Mouse (Mus musculus): ENCODE measurements at regions not wholly inside any gene's neighbourhood (a gene's known extent, or its start where the extent isn't known, plus 50 kb on each side); places are given as distances from the start of the nearest gene placed in this dataset.
"Not testable (repeated sequence)": the region's sequence is repeated elsewhere in the genome, so short reads cannot be mapped to it uniquely, and the experiment has no call there.

GRCm38 (mm10) chr19:27694478-27694877, 264.9 kb upstream of the Pum3 start:
- no peak for DNase-seq

DNA sequence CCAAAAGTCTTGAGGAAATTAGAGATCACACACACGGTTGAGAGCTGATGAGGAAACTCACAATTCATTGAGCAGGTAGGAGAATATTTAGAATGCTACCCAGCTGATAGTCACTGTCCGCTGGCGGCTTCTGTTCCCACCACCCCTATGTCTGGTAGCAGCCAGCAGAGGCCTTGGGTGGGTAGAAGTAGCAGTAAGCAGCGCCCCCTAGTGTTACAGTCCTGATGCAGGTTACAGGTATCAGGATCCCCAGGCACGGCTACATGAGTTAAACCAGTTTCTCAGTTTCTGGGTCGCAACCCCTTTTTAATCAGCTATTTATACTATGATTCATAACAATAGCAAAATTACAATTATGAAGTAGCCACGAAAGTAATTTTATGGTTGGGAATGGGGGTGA, 264.1 kb upstream of the Pum3 start:
- no peak for DNase-seq

- no peak for DNase-seq
Measured at GRCm38 (mm10) chr19:27692944-27693343, 263.3 kb upstream of the Pum3 start.

GRCm38 (mm10) chr19:27683426-27683825, 253.8 kb upstream of the Pum3 start:
- DNase-seq, result no peak

GRCm38 (mm10) chr19:27679427-27679826, 249.8 kb upstream of the Pum3 start:
- no peak for DNase-seq

DNA sequence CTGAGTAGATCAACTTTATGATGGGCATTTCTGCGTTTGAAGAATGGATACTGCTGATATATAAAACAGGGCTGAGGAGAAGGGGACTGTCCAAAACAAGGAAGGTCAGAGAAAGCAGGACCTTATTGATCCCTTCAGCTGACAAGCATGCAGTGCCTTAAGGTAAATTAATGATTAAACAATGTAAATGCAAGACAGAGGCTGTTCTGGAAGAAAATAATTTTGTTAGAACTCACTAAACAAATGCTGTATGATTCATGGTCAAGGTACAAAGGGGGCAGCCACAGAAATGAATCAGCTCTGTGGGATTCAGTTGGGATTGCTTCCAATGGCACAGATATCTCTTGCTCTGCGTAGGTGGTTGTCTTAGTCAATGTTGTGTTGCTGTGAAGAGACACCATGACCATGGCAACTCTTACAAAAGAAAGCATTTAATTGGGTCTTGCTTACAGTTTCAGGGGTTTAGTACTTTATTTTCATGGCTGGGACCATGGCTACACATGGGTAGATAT, 243.1 kb upstream of the Pum3 start:
- DNase-seq, result no peak

DNA sequence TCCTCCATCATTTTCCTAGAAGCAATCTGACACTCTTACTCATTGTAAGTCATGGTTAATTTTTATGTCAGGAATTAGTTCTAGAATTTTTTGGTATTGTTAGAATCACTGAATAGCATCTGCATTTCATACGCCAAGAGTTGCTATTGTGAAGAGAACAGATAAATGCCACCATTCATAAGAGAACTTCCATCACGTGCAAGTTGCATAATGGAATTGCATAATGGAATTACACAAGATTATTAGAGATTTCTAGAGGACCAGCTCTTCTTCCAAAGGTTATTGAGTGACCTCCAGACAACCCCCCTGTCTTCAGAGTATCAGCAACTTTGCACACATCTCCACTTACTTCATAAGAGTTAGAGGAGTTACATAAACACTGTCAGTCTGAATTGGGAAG, 233.7 kb upstream of the Pum3 start:
- no peak for DNase-seq

GRCm38 (mm10) chr19:27641001-27641400, 211.4 kb upstream of the Pum3 start:
- DNase-seq, result no peak

- DNase-seq, result no peak
Measured at GRCm38 (mm10) chr19:27633105-27633504, 203.5 kb upstream of the Pum3 start.

DNA sequence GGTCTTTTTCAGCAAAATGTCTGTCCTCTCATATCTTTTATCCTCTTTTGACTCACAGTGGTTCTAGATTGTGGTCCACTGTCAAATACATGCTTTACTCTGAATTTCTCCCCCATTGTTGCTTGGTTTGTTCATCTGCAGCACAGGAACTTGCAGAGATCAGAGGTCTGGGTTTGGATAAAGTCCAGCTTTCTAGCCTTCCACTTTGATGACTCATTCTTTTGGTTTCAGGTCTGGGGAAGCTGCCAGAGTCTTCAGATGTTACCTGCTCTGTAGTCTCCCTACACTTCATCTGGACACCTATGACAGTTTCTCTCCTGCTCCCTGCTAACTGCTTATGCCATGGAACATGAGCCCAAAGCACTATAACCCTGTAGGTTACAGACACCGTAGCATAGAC, 198.0 kb upstream of the Pum3 start:
- DNase-seq, result peak; percentile 44

DNA sequence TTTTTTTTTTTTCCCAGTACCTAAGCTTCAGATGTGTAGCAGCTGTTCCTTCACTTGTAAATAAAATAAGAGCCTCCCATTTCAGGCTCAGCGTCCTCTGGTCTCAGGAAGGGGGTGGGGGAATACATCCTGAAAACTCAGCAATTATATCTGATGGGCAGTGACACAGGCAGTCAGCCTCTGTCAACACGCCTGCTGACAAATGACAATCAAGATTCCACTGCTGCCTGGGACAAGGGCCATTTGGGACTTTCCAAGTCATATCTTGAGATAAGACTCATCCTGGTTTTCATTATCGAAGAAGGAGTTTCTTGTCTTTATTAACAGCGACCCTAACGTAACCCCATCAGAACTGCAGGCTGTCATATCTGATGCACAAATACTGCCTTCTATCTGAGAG, 187.9 kb upstream of the Pum3 start:
- no peak for DNase-seq

GRCm38 (mm10) chr19:27606933-27607332, 177.3 kb upstream of the Pum3 start:
- no peak for DNase-seq

GRCm38 (mm10) chr19:27603296-27603695, 173.7 kb upstream of the Pum3 start:
- DNase-seq, result no peak

DNA sequence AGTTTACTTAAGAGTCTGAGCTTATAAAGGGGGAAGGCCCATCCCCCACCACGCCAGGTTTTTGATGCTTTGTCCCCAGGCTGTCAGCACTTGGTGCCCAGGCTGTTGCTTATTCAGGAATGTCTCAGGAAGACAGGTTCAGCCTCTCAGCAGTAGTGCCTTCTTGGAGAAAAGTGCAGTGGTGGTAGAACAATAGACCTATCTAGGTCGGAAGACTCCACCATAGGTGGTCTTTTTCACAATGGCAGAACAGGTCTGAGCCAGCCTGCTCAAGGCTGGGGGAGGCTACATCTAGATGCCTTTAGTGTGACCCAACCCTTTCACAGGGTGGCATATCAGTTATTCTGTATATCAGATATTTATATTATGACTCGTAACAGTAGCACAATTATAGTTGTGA, 171.9 kb upstream of the Pum3 start:
- DNase-seq, result no peak

GRCm38 (mm10) chr19:27600386-27600785, 170.8 kb upstream of the Pum3 start:
- not testable (repeated sequence) for DNase-seq

GRCm38 (mm10) chr19:27599639-27600308, 170.1 kb upstream of the Pum3 start:
- no peak for DNase-seq

GRCm38 (mm10) chr19:27598350-27598749, 168.7 kb upstream of the Pum3 start:
- no peak for DNase-seq

DNA sequence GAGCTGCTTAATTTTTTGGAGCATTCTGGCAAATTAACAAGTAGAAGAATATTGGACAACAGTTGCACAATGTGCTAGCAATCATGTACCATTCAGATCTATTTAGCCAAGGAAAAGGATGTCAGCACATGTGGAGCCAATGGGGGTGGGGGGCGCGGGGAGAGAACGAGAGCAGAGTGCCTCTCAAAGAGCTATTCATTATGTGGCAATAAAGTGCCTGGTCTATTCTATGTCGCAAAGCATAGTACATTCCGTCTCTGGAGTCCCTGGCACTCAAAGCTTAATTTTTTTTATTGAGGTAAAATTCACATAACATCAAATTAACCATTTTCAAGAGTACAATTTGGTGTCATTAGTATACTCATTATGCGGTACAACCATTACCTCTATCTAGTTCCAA, 155.9 kb upstream of the Pum3 start:
- DNase-seq, result no peak

GRCm38 (mm10) chr19:27582111-27582500, 152.5 kb upstream of the Pum3 start:
- no peak for DNase-seq

DNA sequence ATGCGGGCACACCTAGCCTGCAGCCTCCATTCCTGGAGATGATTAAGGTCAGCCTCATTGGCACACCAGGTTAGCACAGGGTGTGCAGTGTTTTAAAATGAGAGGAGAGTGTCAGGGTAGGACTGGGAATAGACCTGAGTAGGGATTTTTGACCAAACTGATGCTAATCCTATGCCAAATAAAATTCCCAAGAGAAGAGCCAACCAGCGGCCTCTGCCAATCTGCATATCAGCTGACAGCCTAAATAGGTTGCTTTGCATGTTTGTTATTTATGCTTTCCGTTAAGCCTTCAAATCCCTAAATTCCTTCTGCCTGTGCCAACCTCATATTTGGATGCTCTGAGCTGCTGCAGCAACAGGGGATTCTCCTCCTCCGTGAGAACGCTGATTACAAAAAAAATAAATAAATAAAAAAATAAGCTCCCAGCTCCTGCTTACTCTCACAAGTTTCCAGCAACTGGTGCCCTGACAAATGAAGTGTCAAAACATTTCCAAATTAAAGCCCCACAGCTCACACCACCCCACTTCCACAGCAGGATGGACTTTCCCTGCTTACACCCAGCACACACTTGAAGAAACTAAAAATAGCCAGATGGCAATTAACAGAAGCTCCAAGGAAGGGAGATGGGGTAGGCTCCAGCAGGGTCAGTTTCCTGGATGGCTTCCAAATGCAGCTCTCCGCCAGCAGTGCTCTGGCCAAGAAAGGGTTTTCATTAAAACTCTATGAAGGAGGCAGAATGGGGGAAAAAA, 151.9 kb upstream of the Pum3 start:
- DNase-seq, result no peak

GRCm38 (mm10) chr19:27576478-27576877, 146.9 kb upstream of the Pum3 start:
- DNase-seq, result no peak

GRCm38 (mm10) chr19:27566929-27567328, 137.3 kb upstream of the Pum3 start:
- no peak for DNase-seq

- DNase-seq, result no peak
Measured at GRCm38 (mm10) chr19:27566060-27566459, 136.4 kb upstream of the Pum3 start.

DNA sequence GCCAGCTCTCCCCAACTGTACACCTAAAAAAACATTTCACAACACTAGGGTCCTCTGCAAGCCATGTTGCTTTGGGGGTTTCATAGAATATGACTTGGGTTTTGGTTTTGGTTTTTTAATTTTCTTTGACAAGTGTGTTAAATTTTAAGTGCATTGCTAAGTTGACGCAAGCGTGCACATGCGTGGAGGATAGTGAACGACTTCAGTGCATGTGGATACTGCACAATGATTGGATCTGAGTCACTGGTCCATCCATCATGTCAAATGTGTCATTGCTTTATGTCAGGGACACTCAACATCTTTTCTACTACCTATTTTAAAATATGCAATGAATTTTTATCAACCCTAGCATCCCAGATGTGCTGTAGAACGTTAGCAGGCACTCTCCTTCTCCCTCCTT, 134.5 kb upstream of the Pum3 start:
- peak; percentile 55 for DNase-seq

Measured in adrenal gland, adult 2 months (tissue).